Mouse (Mus musculus): ENCODE data around the gene Slc25a18. TPM values are rescaled to one million over a fixed set of nuclear protein-coding genes. Genes with fewer than 3 reads are reported as not detected.
A peak's percentile ranks its signal among the peaks of the same experiment; 100 is the strongest.

Slc25a18 gene
- polyA plus RNA-seq (2012; fragmentation: generic; extraction: Trizol) = 0.07 TPM

- Histone ChIP-seq H3K36me3 (ENCODE audit: control insufficient read depth, insufficient read depth) (no peaks in the 10 kb centered on the region), H3K79me2 (ENCODE audit: control insufficient read depth, insufficient read depth) (no peaks in the 10 kb centered on the region), H3K4me3 (no peak within 1 kb of the TSS), H3K4me2 (ENCODE audit: low read depth) (peak within 1 kb of the TSS; percentile 54), H3K27me3 (ENCODE audit: control insufficient read depth, insufficient read depth, insufficient read length) (no peaks in the 10 kb centered on the region), H3ac (ENCODE audit: control insufficient read depth, insufficient read length) (no peak within 1 kb of the TSS)
- TF ChIP-seq POLR2AphosphoS2 (IDR thresholded peaks at IDR 0.05; ENCODE audit: insufficient read length, low read depth) (no peak), USF1 (IDR thresholded peaks at IDR 0.05; ENCODE audit: low read depth) (no peak)
Measured at GRCm38 (mm10) chr6:120773149-120773628, at the start of gene Slc25a18. Gene Slc25a18, plus strand, starts transcription at chr6:120773578.

- Histone ChIP-seq H3ac (ENCODE audit: control insufficient read depth, insufficient read length) (no peak overlapping the region), H3K4me2 (ENCODE audit: low read depth) (no peak overlapping the region), H3K27me3 (ENCODE audit: control insufficient read depth, insufficient read depth, insufficient read length) (peaks cover 29% of the 10 kb centered on the region), H3K36me3 (ENCODE audit: control insufficient read depth, insufficient read depth) (no peaks in the 10 kb centered on the region), H3K79me2 (ENCODE audit: control insufficient read depth, insufficient read depth) (no peaks in the 10 kb centered on the region), H3K4me3 (no peak overlapping the region)
- no peak for TF ChIP-seq MAX (IDR thresholded peaks at IDR 0.05; ENCODE audit: low read depth)
- TF ChIP-seq TCF12 (IDR thresholded peaks at IDR 0.05; ENCODE audit: insufficient read depth, poor library complexity, severe bottlenecking) = no peak
- no peak for TF ChIP-seq CEBPB (IDR thresholded peaks at IDR 0.05; ENCODE audit: insufficient read depth, poor library complexity, severe bottlenecking)
- no peak for TF ChIP-seq SRF (IDR thresholded peaks at IDR 0.05; ENCODE audit: control insufficient read depth, insufficient read length, low read depth)
- TF ChIP-seq E2F4 (IDR thresholded peaks at IDR 0.05; ENCODE audit: insufficient read depth) = no peak
- TF ChIP-seq MYOG (IDR thresholded peaks at IDR 0.05; ENCODE audit: control insufficient read depth in 1 of 3, insufficient read depth in 1 of 3, insufficient read length in 2 of 3, low read depth in 2 of 3) = no peak
- TF ChIP-seq POLR2A (IDR thresholded peaks at IDR 0.05; ENCODE audit: insufficient read length, low read depth) = no peak
- no peak for TF ChIP-seq REST (IDR thresholded peaks at IDR 0.05; ENCODE audit: insufficient read depth, insufficient read length)
- TF ChIP-seq TCF3 (IDR thresholded peaks at IDR 0.05; ENCODE audit: insufficient read length, low read depth) = no peak
- TF ChIP-seq POLR2AphosphoS2 (IDR thresholded peaks at IDR 0.05; ENCODE audit: insufficient read length, low read depth) = no peak
- no peak for TF ChIP-seq MYOD1 (IDR thresholded peaks at IDR 0.05; ENCODE audit: control insufficient read depth in 1 of 3, insufficient read length in 2 of 3, low read depth in 2 of 3)
- TF ChIP-seq USF1 (IDR thresholded peaks at IDR 0.05; ENCODE audit: low read depth) = no peak
Measured at GRCm38 (mm10) chr6:120725986-120726385, 47.4 kb upstream of the Slc25a18 start.

- Histone ChIP-seq H3K79me2 (ENCODE audit: control insufficient read depth, insufficient read depth) (no peaks in the 10 kb centered on the region), H3K36me3 (ENCODE audit: control insufficient read depth, insufficient read depth) (no peaks in the 10 kb centered on the region), H3ac (ENCODE audit: control insufficient read depth, insufficient read length) (no peak overlapping the region), H3K4me3 (no peak overlapping the region), H3K4me2 (ENCODE audit: low read depth) (no peak overlapping the region), H3K27me3 (ENCODE audit: control insufficient read depth, insufficient read depth, insufficient read length) (peaks cover 10% of the 10 kb centered on the region)
- no peak for TF ChIP-seq E2F4 (IDR thresholded peaks at IDR 0.05; ENCODE audit: insufficient read depth)
- no peak for TF ChIP-seq MAX (IDR thresholded peaks at IDR 0.05; ENCODE audit: low read depth)
Measured at GRCm38 (mm10) chr6:120736011-120736410, 37.4 kb upstream of the Slc25a18 start.

GRCm38 (mm10) chr6:120736566-120736965 lies 36.8 kb upstream of the Slc25a18 start:
- TF ChIP-seq TCF12 (IDR thresholded peaks at IDR 0.05; ENCODE audit: insufficient read depth, poor library complexity, severe bottlenecking) (no peak), TCF3 (IDR thresholded peaks at IDR 0.05; ENCODE audit: insufficient read length, low read depth) (no peak), CEBPB (IDR thresholded peaks at IDR 0.05; ENCODE audit: insufficient read depth, poor library complexity, severe bottlenecking) (no peak), MYOG (IDR thresholded peaks at IDR 0.05; ENCODE audit: control insufficient read depth in 1 of 3, insufficient read depth in 1 of 3, insufficient read length in 2 of 3, low read depth in 2 of 3) (no peak), REST (IDR thresholded peaks at IDR 0.05; ENCODE audit: insufficient read depth, insufficient read length) (no peak), E2F4 (IDR thresholded peaks at IDR 0.05; ENCODE audit: insufficient read depth) (no peak), POLR2A (IDR thresholded peaks at IDR 0.05; ENCODE audit: insufficient read length, low read depth) (no peak), MYOD1 (IDR thresholded peaks at IDR 0.05; ENCODE audit: control insufficient read depth in 1 of 3, insufficient read length in 2 of 3, low read depth in 2 of 3) (no peak), POLR2AphosphoS2 (IDR thresholded peaks at IDR 0.05; ENCODE audit: insufficient read length, low read depth) (no peak), USF1 (IDR thresholded peaks at IDR 0.05; ENCODE audit: low read depth) (no peak), MAX (IDR thresholded peaks at IDR 0.05; ENCODE audit: low read depth) (no peak), SRF (IDR thresholded peaks at IDR 0.05; ENCODE audit: control insufficient read depth, insufficient read length, low read depth) (no peak)
- Histone ChIP-seq H3ac (ENCODE audit: control insufficient read depth, insufficient read length) (no peak overlapping the region), H3K79me2 (ENCODE audit: control insufficient read depth, insufficient read depth) (no peaks in the 10 kb centered on the region), H3K36me3 (ENCODE audit: control insufficient read depth, insufficient read depth) (no peaks in the 10 kb centered on the region), H3K27me3 (ENCODE audit: control insufficient read depth, insufficient read depth, insufficient read length) (peaks cover 10% of the 10 kb centered on the region), H3K4me2 (ENCODE audit: low read depth) (no peak overlapping the region), H3K4me3 (no peak overlapping the region)

- Histone ChIP-seq H3K36me3 (ENCODE audit: control insufficient read depth, insufficient read depth) (no peaks in the 10 kb centered on the region), H3K27me3 (ENCODE audit: control insufficient read depth, insufficient read depth, insufficient read length) (peaks cover 11% of the 10 kb centered on the region), H3K79me2 (ENCODE audit: control insufficient read depth, insufficient read depth) (no peaks in the 10 kb centered on the region), H3ac (ENCODE audit: control insufficient read depth, insufficient read length) (no peak overlapping the region), H3K4me3 (no peak overlapping the region), H3K4me2 (ENCODE audit: low read depth) (no peak overlapping the region)
- TF ChIP-seq REST (IDR thresholded peaks at IDR 0.05; ENCODE audit: insufficient read depth, insufficient read length) = no peak
- no peak for TF ChIP-seq USF1 (IDR thresholded peaks at IDR 0.05; ENCODE audit: low read depth)
- TF ChIP-seq TCF3 (IDR thresholded peaks at IDR 0.05; ENCODE audit: insufficient read length, low read depth) = no peak
- TF ChIP-seq MYOG (IDR thresholded peaks at IDR 0.05; ENCODE audit: control insufficient read depth in 1 of 3, insufficient read depth in 1 of 3, insufficient read length in 2 of 3, low read depth in 2 of 3) = no peak
- TF ChIP-seq MYOD1 (IDR thresholded peaks at IDR 0.05; ENCODE audit: control insufficient read depth in 1 of 3, insufficient read length in 2 of 3, low read depth in 2 of 3) = no peak
- TF ChIP-seq SRF (IDR thresholded peaks at IDR 0.05; ENCODE audit: control insufficient read depth, insufficient read length, low read depth) = no peak
- TF ChIP-seq TCF12 (IDR thresholded peaks at IDR 0.05; ENCODE audit: insufficient read depth, poor library complexity, severe bottlenecking) = no peak
- no peak for TF ChIP-seq CEBPB (IDR thresholded peaks at IDR 0.05; ENCODE audit: insufficient read depth, poor library complexity, severe bottlenecking)
- TF ChIP-seq POLR2A (IDR thresholded peaks at IDR 0.05; ENCODE audit: insufficient read length, low read depth) = no peak
- TF ChIP-seq E2F4 (IDR thresholded peaks at IDR 0.05; ENCODE audit: insufficient read depth) = no peak
- TF ChIP-seq POLR2AphosphoS2 (IDR thresholded peaks at IDR 0.05; ENCODE audit: insufficient read length, low read depth) = no peak
Measured at GRCm38 (mm10) chr6:120743130-120743529, 30.2 kb upstream of the Slc25a18 start.
